Mouse (Mus musculus) liver, embryonic 11.5 days (tissue): ENCODE results near the gene Defb20. TPM values are rescaled to one million over a fixed set of nuclear protein-coding genes. Genes with fewer than 3 reads are reported as not detected.

Experiments
- ATAC-seq: fragments of 200-750 bp; cut with Nextera tagmentation; replicated peaks from 2 replicates; pipeline ENCODE4 v1.8.0; 2017; ENCODE audit warnings: moderate number of reproducible peaks, mild to moderate bottlenecking, moderate TSS enrichment, moderate library complexity; ENCODE audit not compliant: low FRiP score
- DNase-seq: peaks from one replicate; pipeline ENCODE4 v3.0.0-alpha.2; 2017; ENCODE audit warnings: low spot score
- H3K27ac ChIP-seq: fragments of 300-500 bp; sonication (generic); 2 replicates; pipeline ENCODE4 v1.5.1; 2014; ENCODE audit warnings: mild to moderate bottlenecking, low read depth, low read length, control low read depth
- H3K27me3 ChIP-seq: fragments of 300-500 bp; sonication (generic); replicated peaks from 2 replicates; pipeline ENCODE4 v1.6.1; 2014; ENCODE audit warnings: low read length, mixed read lengths; ENCODE audit not compliant: control insufficient read depth, insufficient read depth
- H3K36me3 ChIP-seq: fragments of 300-500 bp; sonication (generic); 2 replicates; pipeline ENCODE4 v1.6.1; 2014; ENCODE audit warnings: mild to moderate bottlenecking, low read length, moderate library complexity, mixed read lengths; ENCODE audit not compliant: control insufficient read depth, insufficient read depth
- H3K4me1 ChIP-seq: fragments of 300-500 bp; sonication (generic); replicated peaks from 2 replicates; pipeline ENCODE4 v1.6.1; 2014; ENCODE audit warnings: low read length, mixed read lengths; ENCODE audit not compliant: control insufficient read depth, insufficient read depth
- H3K4me2 ChIP-seq: fragments of 300-500 bp; sonication (generic); 2 replicates; pipeline ENCODE4 v1.6.1; 2014; ENCODE audit warnings: mild to moderate bottlenecking, control low read depth, moderate library complexity
- H3K4me3 ChIP-seq: fragments of 300-500 bp; sonication (generic); 2 replicates; pipeline ENCODE4 v1.5.1; 2014; ENCODE audit warnings: low read depth, low read length, control low read depth
- H3K9ac ChIP-seq: fragments of 300-500 bp; sonication (generic); 2 replicates; pipeline ENCODE4 v1.6.1; 2014; ENCODE audit warnings: low read depth, low read length, control low read depth
- H3K9me3 ChIP-seq: fragments of 300-500 bp; sonication (generic); 2 replicates; pipeline ENCODE4 v1.6.1; 2016; ENCODE audit warnings: low read length, inconsistent platforms, mixed read lengths; ENCODE audit not compliant: control insufficient read depth
- WGBS: fragments of 180-500 bp; shearing (Covaris S2); extraction: QIAGEN DNeasy Blood & Tissue Kit; methylation state at CpG from one replicate; pipeline ENCODE4 v1.1.7; 2014; 5-methylcytosine and 5-hydroxymethylcytosine counted together
- polyA plus RNA-seq: library from polyadenylated mRNA; unstranded; fragments of >200 nt; fragmentation: Nextera tagmentation; extraction: Ambion mirVana; gene quantifications from 2 replicates; pipeline ENCODE4 v1.2.1, GENCODE M21; 2014

Defb20 gene
- polyA plus RNA-seq, 1 experiment from 2014 or later = not detected

GRCm38 (mm10) chr2:152443281-152443680, 33.6 kb upstream of the Defb20 start:
- no peaks in the 10 kb centered on the region for H3K27me3 ChIP-seq
- no peak for DNase-seq
- H3K27ac ChIP-seq = no peak overlapping the region
- no peak overlapping the region for H3K9ac ChIP-seq
- no peak for ATAC-seq
- no peaks in the 10 kb centered on the region for H3K9me3 ChIP-seq
- H3K4me3 ChIP-seq = no peak overlapping the region
- 84% methylated on average over 8 of the region's 8 CpGs for WGBS
- H3K4me2 ChIP-seq = no peak overlapping the region
- 0 out of 2 replicates have a peak, but pooled peaks cover 7% of the 10 kb centered on the region for H3K4me1 ChIP-seq
- H3K36me3 ChIP-seq = no peaks in the 10 kb centered on the region

- Histone ChIP-seq H3K27me3 (no peaks in the 10 kb centered on the region), H3K4me2 (no peak overlapping the region), H3K27ac (no peak overlapping the region), H3K4me3 (no peak overlapping the region), H3K4me1 (0 out of 2 replicates have a peak, but pooled peaks cover 7% of the 10 kb centered on the region), H3K9me3 (no peaks in the 10 kb centered on the region), H3K9ac (no peak overlapping the region), H3K36me3 (no peaks in the 10 kb centered on the region)
- DNase-seq = no peak
- ATAC-seq = no peak; the same call in 1 of the 2 replicates
- WGBS = 28% methylated on average over 2 of the region's 2 CpGs
Observed at GRCm38 (mm10) chr2:152446642-152447041, 30.2 kb upstream of the Defb20 start.

- Histone ChIP-seq H3K4me2 (no peak overlapping the region), H3K4me1 (0 out of 2 replicates have a peak, but pooled peaks cover 7% of the 10 kb centered on the region), H3K4me3 (no peak overlapping the region), H3K9ac (no peak overlapping the region), H3K27me3 (peaks cover 2% of the 10 kb centered on the region; the same call in 1 of the 2 replicates), H3K27ac (no peak overlapping the region), H3K9me3 (no peaks in the 10 kb centered on the region), H3K36me3 (no peaks in the 10 kb centered on the region)
- WGBS = 60% methylated on average over 5 of the region's 5 CpGs
- DNase-seq (no peak), ATAC-seq (no peak)
Observed at GRCm38 (mm10) chr2:152447461-152447860, 29.4 kb upstream of the Defb20 start.

- Histone ChIP-seq H3K36me3 (no peaks in the 10 kb centered on the region), H3K4me3 (no peak overlapping the region), H3K4me1 (0 out of 2 replicates have a peak, but pooled peaks cover 7% of the 10 kb centered on the region), H3K9ac (no peak overlapping the region), H3K4me2 (no peak overlapping the region), H3K9me3 (no peaks in the 10 kb centered on the region), H3K27me3 (peaks cover 2% of the 10 kb centered on the region; the same call in 1 of the 2 replicates), H3K27ac (no peak overlapping the region)
- DNase-seq = no peak
- ATAC-seq = no peak
- 5% methylated on average over 5 of the region's 5 CpGs for WGBS
Observed at GRCm38 (mm10) chr2:152450241-152450640, 26.6 kb upstream of the Defb20 start.

GRCm38 (mm10) chr2:152452101-152452781, 24.6 kb upstream of the Defb20 start:
- H3K27ac ChIP-seq = no peak overlapping the region
- WGBS = 69% methylated on average over 4 of the region's 4 CpGs
- ATAC-seq (no peak), DNase-seq (no peak)
- H3K4me1 ChIP-seq = 0 out of 2 replicates have a peak, but pooled peaks cover 2% of the 10 kb centered on the region
- no peaks in the 10 kb centered on the region for H3K9me3 ChIP-seq
- no peak overlapping the region for H3K9ac ChIP-seq
- H3K27me3 ChIP-seq = peaks cover 2% of the 10 kb centered on the region; the same call in 1 of the 2 replicates
- H3K4me2 ChIP-seq = no peak overlapping the region
- H3K36me3 ChIP-seq = no peaks in the 10 kb centered on the region
- no peak overlapping the region for H3K4me3 ChIP-seq

- ATAC-seq = no peak
- Histone ChIP-seq H3K9me3 (no peaks in the 10 kb centered on the region), H3K36me3 (no peaks in the 10 kb centered on the region), H3K4me3 (no peak overlapping the region), H3K9ac (no peak overlapping the region), H3K4me2 (no peak overlapping the region), H3K4me1 (no peaks in the 10 kb centered on the region; the same call in 1 of the 2 replicates), H3K27ac (no peak overlapping the region), H3K27me3 (no peaks in the 10 kb centered on the region; the same call in 1 of the 2 replicates)
- WGBS = 62% methylated on average over 13 of the region's 13 CpGs
- DNase-seq = no peak
Observed at GRCm38 (mm10) chr2:152459241-152459640, 17.6 kb upstream of the Defb20 start.

GRCm38 (mm10) chr2:152464570-152465150, 12.2 kb upstream of the Defb20 start, which contains the start of gene Defb23:
Defb23 (minus strand) TSS chr2:152464620.
- 77% methylated on average over 3 of the region's 3 CpGs for WGBS
- no peaks in the 10 kb centered on the region for H3K9me3 ChIP-seq
- H3K36me3 ChIP-seq = no peaks in the 10 kb centered on the region
- ATAC-seq (no peak), DNase-seq (no peak)
- no peak within 1 kb of the TSS for H3K9ac ChIP-seq
- H3K4me1 ChIP-seq = no peaks in the 10 kb centered on the region
- H3K27ac ChIP-seq = no peak within 1 kb of the TSS
- no peak within 1 kb of the TSS for H3K4me3 ChIP-seq
- no peaks in the 10 kb centered on the region for H3K27me3 ChIP-seq
- H3K4me2 ChIP-seq = no peak within 1 kb of the TSS

GRCm38 (mm10) chr2:152470973-152471372, 5.9 kb upstream of the Defb20 start:
- Histone ChIP-seq H3K9ac (no peak overlapping the region), H3K9me3 (no peaks in the 10 kb centered on the region), H3K36me3 (no peaks in the 10 kb centered on the region), H3K4me3 (no peak overlapping the region), H3K27ac (no peak overlapping the region), H3K27me3 (no peaks in the 10 kb centered on the region), H3K4me2 (no peak overlapping the region), H3K4me1 (no peaks in the 10 kb centered on the region)
- WGBS = 28% methylated on average over 7 of the region's 7 CpGs
- ATAC-seq = no peak
- no peak for DNase-seq

- Histone ChIP-seq H3K4me2 (no peak overlapping the region), H3K27ac (no peak overlapping the region), H3K27me3 (no peaks in the 10 kb centered on the region), H3K9ac (no peak overlapping the region), H3K36me3 (no peaks in the 10 kb centered on the region), H3K4me3 (no peak overlapping the region), H3K4me1 (no peaks in the 10 kb centered on the region), H3K9me3 (no peaks in the 10 kb centered on the region)
- DNase-seq = no peak
- WGBS = 30% methylated on average over 3 of the region's 3 CpGs
- no peak for ATAC-seq
Observed at GRCm38 (mm10) chr2:152472434-152472833, 4.4 kb upstream of the Defb20 start.
